Mouse (Mus musculus) right cerebral cortex, postnatal 25 days (tissue): Measurements from ENCODE around the gene Ilk.
"Not testable (repeated sequence)": the region's sequence is repeated elsewhere in the genome, so short reads cannot be mapped to it uniquely, and the experiment has no call there.

ENCODE experiments used
- DNase-seq: peaks from one replicate; pipeline ENCODE4 v3.0.0; 2022

Ilk gene

DNA sequence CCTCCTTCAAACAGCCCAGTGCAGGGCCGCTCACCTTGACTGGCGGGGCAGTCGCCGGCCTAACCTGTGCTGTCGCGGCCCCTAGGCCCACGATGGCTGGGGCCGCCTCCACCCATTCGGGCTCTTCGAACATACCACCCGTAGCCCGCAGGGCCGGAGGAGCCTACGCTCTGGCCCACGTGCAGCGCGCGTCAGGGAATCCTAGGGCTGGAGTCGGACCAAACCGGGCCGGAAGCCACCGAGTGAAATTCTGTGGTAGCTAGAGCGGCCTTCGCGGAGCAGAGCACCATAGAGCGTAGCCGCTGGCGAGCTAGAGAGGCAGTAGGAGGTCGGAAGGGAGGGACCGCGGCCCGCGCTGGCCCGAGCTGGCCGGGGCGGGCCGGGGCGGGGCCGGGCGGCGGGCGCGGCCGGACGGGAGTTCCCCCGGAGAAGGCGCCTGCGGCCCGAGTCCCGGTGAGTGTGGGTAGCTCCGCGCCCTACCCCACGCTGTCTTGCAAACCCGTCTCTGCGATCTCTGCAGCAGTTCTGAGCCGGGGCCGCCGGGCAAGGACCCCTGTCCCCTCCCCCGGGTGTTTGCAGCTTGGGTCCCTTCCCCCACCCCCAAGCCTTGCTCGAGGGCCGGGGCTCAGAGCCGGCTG, at the start of gene Ilk:
TSS of gene Ilk (plus strand) at position 329 of the 638 bp plus-strand sequence.
- DNase-seq = peak; percentile 91

DNA sequence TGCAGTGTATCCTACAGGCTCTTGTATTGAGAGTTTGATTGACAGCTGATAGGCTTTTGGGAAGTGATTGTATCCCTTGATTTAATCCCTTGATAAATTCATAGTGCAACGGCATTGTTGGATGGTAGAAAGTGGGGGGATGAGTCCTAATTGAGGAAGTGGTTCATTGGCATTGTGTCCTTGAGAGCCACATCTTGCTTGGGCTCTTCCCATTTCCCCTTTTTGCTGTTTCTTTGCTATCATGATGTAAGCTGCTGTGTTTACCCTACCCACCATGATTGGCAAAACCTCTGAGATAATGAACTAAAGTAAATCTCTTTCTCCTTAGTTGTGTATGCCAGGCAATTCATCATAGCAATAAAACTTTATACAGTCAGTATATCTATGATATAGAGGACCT, 45.5 kb upstream of the Ilk start:
- DNase-seq = no peak

DNA sequence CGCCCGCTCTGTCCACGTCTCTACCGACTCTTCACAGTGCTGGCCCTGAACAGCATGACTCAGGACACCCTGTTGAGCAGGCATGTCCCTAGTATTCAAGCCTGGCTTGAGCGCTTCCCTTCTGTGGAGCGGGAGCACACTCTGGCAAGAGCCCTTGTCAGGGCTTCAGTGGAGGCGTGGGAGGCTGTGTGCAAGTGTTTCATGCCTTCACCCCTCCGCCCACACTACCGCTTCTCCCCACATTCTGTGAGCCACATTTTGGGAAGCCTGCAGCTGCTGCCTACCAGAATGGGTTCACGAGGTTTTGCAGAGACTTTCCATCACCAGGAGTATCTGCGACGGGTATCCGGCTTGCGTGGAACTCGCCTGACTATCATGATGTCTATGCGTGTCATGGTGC, 33.2 kb upstream of the Ilk start:
- no peak for DNase-seq

DNA sequence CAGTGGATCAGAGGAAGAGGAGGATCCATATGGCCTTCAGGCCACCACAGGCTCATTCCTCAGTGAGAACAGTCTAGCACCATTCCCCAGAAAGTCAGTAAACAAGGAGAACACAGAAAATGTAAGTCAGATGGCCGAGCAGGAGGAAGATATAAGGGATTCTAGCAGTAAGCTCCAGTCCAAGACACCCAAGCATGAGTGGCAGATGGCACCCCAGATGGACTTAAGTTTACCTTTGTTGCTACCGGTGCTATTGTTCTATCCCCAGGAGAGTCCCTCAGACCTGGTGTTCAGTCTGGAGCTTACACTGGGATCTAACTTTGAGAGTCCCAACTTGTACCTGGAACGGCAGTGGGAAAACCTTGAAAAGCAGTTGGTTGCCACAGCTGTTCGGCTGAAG, 32.6 kb upstream of the Ilk start:
- no peak for DNase-seq

DNA sequence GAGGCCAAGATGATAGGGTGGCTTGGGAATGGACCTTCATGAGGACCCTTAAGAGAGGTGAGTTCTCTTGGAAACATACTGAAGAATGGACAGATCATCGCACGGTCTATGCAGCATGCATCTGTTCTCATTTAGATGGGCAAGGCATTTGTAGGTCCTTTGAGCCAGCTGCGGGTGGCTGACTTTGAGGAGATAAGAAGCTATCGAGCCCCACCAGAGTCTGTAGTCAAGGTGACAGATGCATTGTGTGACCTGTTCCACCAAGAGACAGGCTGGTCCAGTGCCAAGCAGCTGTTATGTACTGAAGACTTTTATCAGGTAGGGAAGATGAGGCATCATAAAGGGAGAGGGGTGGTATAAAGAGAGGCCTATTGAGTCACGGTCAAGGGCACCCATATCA, 27.7 kb upstream of the Ilk start:
- DNase-seq = no peak

DNA sequence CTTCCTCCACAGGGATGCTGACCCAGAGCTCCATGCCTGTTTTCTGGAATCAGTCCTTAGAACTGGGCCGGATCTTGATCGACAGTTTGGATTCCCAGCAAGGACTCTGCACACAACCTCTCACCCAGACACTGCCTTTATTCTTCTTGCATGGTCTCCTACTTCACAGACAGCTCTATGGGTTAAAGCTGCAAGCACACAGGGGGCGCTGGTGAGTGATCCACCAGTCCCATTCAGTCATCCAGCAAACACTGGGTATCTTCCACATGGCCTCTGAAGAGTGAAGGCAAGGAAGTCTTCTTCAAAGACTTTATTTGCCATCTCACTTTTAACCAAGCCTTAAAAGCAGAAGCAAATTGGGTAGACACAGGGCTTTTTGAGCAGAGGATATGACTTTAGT, 21.0 kb upstream of the Ilk start:
- no peak for DNase-seq

DNA sequence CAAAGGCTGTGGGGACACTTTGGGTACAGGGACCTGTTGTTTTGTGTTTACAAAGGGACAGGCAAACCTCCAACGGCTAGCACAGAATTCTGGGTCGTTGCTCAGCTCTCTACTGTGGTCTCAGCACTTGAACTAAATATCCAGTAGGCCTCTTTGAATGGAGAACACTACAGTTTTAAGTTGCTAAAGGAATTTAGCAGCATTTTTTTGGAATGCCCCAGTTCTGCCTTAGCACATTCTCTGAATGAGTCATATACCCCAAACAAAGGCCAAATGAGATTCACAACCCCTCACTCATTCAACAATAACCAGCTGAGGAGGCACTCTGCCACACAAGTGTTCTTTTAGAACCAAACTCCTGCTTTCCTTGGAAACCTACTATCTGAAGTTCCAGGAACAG, 14.5 kb upstream of the Ilk start:
- no peak for DNase-seq

DNA sequence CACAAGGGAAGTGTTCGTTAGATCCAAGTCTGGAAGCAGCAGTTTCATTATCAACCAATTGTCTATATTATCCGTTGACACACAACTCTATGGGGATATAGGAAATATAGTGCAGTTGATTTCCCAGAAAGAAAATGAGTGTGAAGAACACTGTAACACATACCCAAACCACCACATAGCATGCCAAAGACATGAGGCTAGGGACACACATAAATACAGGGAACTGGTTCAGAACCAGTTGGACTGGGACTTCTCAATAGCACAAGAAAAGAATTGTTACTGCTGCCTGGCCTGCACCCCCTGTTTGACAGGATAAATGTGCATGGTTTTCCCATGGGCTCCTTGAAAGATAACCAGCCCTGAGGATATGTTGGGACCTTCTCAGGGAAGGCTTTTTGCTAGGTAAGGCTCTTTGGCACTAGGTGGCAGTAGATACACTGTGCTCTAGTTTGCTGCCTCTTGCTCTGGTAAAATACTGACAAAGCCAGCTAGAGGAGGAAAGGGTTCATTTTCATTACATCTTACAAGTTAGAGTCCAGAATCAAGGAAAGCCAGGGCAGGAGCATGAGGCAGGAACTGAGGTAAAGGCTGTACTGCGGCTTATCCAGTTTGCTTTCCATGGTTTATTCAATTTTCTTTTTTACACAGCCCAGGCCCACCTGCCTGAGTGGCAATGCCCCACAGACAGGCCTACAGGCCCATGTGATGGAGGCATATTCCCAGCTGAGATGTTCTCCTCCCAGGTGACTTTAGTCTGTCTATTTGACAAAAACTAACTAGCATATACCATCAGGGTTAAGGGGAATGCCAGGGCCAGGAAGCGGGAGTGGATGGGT, 10.0 kb upstream of the Ilk start:
- peak; percentile 40 for DNase-seq

DNA sequence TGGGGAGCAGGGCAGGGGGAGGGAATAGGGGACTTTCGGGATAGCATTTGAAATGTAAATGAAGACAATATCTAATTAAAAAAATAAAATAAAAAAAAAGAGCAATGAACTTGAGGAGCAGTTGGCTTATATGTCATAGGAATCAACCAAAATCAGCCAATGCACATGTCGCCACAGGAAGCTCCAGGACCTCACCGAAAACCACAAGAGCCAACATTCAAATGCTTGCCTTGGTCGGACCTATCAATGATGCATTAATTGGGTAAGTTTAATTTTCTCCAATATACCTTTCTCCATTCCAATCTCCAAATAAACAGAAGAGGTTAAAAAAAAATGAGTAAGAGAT, 9.4 kb upstream of the Ilk start:
- DNase-seq = no peak

DNA sequence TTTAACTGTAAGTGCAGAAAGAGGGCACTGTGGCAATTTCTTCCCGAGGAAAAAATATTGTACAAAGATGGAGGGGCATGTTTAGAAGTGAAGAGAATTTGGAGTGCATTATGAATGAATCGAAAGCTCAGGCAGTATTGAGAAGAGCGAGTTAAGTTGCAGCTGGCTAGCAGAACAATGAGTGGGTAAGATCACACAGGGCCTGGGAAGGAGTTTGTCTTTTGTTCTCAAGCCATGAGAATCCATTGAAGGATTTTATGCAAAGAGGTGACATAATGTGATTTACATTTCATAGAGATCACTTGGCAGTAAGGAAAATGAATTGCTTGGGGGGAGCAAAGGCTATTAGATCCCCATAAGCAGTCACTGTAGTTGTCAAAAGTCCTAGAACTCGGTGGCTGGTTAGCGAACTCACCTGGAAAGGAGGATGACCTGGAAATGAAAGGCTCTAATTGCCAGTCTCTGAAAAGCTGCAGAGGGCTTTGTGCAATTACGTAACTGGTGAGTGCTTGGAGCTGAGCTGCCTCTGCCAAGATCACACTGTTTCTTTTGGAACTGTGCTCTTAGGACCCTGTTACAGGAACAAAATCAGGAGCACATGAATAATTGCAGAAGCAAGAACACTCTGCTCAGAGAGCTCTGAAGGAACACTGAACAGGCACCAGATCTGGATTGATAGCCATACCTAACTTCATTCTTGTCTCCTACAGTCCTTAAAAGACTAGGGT, 7.5 kb upstream of the Ilk start:
- no peak for DNase-seq

DNA sequence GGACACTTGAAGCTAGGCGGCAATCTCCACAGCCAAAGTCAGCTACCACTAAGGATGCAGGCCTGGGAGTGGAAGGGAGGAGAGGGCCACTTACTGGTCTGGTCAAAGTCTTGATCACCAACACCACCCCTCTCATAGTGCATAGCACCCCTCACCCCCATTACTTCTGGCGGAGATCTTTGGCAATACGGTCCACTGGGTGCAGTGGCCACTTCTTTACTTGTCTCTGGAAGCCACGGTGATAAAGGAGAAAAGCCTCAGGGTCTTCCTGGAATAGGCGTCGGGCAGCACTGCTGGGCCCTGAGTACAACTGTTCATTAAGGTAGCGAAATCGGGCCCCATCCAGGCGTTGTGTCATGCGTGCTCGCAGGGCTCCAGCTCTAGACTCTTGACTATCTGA, 2.6 kb upstream of the Ilk start:
- DNase-seq = no peak

DNA sequence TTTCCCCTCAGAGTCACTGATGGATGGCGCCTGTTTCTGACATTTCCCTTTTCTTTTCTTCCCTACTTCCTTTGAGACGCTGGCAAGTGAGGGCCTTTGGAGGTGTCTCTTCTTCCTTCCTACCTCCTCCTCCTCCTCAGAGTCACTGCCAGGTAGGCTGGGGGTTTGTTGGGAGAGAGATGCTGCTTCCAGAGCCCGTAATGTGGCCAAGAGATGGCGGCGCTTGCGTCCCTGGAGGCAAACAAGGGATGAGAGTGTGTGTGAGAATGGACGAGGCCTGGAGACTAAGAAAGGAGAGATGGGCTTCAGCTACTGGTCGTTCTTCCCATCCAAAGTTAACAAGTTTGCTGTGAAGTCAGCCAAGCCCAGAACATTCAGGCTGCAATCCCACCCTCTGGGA, 1.6 kb upstream of the Ilk start:
- DNase-seq = no peak

DNA sequence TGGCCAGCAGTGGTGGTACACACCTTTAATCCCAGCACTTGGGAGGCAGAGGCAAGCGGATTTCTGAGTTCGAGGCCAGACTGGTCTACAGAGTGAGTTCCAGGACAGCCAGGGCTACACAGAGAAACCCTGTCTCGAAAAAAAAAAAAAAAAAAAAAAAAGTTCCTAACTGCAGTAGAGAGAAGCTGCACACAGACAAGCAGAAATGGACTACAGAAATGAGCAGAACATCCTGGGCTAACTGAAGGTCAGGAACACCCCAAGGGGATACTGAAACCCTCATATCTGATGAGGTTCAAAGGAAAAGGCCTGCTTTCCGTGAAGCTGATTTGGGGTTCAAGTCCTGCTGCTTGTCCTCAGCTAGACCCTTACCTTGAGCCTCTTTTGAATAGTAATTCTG, 928 bp upstream of the Ilk start:
- not testable (repeated sequence) for DNase-seq

DNA sequence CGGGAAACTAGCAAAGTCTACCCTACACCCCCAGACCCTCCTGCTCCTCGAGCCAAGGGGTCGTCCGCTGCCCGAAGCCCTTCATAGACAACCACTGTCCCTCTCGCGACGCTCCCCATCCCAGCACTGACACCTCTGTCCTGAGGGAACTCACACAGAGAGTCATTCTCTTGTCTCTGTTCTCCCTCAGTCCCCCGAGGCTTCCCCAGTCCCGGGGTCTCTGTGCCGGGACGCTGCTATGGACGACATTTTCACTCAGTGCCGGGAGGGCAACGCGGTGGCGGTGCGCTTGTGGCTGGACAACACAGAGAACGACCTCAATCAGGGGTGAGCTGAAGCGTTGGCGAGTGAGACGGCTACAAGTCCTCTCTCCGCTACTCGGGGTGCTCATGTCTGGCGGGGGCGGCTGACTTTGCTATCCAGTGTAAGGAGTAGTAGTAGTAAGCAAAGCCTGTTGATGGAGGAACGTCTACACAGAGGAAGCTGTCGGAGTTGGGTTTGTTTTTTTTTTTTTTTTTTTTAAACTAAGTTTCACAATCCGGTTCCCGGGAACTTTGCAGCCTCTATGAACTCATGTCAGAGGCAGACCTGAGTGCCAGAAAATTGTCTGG, 624 bp downstream of the Ilk start, which contains the start of gene Rrp8:
TSS of gene Rrp8 (minus strand) at position 475 of the 611 bp plus-strand sequence.
- DNase-seq = peak; percentile 27

DNA sequence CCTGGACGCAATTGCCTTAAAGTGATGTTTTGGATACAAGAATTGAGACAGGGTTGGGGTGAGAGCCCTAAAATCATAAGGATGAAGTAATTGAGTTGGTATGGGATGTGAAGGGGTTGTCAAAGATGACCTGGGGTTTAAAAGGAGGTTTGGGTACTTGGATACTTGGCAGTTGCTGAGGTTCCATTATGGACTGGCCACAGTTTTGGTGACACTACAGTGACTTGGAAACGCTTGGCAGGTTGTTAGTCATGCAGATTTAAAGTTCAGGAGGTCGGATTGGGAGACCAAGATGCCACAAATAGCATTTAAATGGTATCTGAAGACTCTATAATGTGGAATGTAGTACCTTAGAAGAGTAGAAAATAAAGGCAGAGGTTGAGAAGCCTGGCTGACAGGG, 1.3 kb downstream of the Ilk start:
- DNase-seq = no peak

DNA sequence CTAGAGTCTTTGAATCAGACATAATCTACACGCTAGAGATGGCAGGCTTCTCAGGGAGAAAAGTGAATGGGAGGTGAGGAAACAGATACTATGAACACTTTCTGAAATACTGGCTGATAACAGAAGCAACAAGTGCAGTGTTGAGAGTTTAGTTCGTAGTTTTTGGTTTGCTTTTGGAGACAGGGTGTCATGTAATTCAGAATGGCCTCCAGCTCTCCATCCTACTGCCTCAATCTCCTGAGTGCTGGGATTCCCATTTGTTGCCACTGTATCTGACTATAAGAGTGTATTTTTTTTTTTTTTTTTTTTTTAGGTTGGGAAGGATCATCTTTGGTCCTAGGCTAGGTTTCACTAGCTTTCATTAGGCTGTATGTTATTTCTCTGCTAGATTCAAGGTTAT, 1.9 kb downstream of the Ilk start:
- no peak for DNase-seq

DNA sequence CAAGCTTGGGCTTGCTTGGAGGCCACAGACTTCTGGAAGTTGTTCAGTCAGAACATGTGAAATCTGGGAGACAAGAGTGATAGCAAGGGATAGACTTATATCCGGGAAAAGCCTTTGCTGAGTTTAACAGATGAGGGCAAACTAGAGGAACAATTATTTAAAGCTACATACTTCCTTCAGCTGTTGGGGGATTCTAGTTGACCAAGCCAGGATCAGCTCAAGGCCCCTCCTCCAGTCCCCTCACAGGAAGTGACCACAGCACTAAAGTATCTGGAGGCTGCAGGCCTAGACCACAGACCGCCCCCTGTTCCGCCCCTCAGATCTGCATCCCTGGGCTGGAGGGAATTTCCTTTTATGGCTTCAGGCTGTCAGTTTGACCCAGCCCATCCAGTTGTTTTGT, 2.6 kb downstream of the Ilk start:
- DNase-seq = no peak

DNA sequence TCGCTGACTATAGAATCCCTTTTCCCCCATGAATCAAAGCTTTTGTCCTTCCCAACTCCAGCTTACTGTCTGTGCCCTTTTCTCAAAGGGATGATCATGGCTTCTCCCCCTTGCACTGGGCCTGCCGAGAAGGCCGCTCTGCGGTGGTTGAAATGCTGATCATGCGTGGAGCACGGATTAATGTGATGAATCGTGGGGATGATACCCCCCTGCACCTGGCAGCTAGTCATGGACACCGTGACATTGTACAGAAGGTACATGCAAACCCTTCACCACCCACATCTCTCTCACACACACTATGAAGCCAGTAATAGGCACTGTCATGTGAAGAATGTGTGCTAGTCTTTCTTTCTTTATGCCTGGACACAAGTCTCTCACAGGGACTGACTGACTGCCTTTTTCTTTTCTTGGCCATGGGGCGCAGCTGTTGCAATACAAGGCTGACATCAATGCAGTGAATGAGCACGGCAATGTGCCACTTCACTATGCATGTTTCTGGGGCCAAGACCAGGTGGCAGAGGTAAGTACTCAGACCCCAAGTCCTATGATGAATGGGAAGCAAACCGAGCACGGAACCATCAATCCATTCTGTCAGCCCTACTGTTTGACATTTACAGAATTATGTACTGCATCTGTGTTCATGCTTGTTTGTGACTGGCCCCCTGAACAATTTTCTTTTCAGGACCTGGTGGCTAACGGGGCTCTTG, 3.9 kb downstream of the Ilk start:
- DNase-seq = no peak

DNA sequence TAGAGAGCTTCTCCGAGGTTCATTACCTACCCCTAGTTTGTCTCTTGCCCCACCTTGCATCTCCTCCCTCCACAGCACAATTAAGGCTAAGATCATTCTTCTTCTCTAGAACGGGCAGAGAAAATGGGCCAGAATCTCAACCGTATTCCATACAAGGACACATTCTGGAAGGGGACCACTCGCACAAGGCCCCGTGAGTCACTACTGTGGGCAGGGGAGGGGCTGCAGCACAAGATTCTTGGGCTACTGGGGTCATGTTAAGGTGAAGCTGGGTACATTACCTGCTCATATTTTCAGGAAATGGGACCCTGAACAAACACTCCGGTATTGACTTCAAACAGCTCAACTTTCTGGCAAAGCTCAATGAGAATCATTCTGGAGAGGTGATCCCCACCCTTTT, 4.5 kb downstream of the Ilk start:
- DNase-seq = no peak

DNA sequence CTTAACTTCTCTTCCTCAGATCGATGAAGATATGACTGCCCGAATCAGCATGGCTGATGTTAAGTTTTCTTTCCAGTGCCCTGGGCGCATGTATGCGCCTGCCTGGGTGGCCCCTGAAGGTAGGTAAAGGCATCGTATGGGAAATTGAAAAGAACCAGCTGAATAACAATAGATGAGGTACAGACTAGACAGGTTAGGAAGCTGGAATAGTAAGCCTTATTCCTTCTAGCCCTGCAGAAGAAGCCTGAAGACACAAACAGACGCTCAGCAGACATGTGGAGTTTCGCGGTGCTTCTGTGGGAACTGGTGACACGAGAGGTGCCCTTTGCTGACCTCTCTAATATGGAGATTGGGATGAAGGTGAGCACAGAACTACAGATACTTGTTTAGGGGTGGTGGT, 5.6 kb downstream of the Ilk start:
- DNase-seq = no peak

DNA sequence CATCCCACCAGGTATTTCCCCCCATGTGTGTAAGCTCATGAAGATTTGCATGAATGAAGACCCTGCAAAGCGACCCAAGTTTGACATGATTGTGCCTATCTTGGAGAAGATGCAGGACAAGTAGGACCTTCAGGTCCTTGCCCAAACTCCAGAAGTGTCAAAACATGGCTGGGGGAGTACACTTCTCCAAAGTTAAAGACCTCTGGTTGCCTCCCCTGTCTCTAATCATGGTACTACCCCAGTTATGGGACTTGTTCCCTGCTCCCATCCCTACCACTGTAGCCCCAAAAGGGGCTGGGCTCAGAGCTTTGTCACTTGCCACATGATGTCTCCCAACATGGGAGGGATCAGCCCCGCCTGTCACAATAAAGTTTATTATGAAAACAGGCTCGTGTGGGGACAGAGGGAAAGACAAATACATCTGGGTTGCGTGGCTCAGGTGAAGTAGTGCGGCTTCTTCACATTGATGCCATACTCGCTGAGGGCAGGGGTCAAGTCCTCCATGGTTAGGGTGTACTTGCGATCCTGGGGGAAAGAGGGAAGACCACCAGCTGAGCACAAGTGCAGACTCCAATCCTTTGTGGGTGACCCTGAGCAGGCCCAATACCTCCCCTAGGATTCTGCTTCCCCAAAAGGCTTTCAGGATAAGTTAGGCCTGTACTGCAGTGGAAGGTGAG, 6.3 kb downstream of the Ilk start:
- not testable (repeated sequence) for DNase-seq

DNA sequence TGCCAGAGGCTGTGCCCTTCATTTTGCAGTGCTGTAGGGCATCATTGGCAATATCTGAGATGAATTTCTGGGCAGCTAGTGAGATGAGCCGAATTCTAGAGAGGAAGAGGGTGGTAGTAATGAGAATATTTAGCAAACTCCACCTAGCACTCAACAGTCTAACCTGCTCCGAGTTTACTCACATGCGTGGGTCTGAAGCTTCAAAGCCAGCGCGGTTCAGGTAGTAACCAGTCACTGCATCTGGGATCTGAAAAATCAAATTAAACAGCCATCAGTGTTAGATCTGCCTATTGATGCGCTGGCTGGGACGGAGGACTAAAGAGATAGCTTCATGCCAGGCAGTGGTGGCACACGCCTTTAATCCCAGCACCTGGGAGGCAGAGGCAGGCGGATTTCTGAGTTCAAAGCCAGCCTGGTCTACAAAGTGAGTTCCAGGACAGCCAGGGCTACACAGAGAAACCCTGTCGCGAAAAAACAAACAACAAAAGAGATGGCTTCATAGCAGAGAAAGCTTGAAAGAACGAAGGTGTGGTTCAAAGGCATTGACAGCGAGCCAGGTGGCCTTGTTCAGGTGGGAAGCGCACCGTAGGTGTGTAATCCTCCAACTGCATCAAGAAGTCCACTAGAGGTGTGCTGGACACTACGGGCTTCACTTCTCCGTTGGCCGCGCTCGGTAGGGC, 7.0 kb downstream of the Ilk start:
- DNase-seq = not testable (repeated sequence)
